8 mouse cellular contexts compared by ENCODE assay signal in the genomic region with DNA sequence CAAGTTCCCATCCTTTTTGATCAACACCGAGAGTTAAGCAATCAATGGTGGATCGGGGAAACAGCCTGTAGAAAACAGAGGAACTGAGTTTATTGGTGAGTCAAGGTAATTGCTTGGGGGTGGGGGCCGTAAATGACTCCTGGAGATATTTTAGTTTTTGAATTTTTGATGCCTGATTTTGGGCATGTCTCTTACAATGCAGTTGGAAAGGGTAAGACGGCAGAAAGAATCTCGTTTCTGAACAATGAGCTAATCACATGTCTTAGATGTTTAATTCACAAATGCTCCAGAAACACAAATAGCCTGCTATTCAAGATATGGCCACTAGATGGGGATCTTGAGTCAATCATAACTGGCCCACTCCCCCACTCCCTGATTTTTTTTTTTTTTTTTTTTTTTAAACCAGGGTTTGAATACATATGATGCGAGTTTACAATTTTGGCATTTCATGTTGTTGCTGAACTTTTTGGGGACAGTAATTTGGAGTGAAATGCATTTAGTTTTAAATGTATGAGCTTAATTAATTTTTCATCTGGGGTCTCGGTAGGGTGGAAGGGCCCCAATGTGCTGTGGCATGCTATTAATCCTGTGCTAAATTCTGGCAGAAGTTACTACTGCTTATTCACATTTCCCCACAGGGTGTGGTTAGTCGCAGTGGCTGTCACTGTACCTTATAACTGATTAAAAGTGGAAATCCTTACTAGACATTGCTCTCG. TPM values are rescaled to one million over a fixed set of nuclear protein-coding genes. Genes with fewer than 3 reads are reported as not detected.
DNase-seq lines count a peak whose midpoint lies in the region; ATAC-seq and TF ChIP-seq lines count a peak whose summit lies in the region.

No protein-coding gene starts in this region.

- no peaks in the 10 kb centered on the region for H3K36me3 ChIP-seq in forebrain, embryonic 15.5 days
- no peaks in the 10 kb centered on the region for H3K36me3 ChIP-seq in limb, embryonic 14.5 days (ENCODE audit: control insufficient read depth, insufficient read depth, low read length)
- H3K36me3 ChIP-seq in neural tube, embryonic 15.5 days, result no peaks in the 10 kb centered on the region

- no peaks in the 10 kb centered on the region for H3K27me3 ChIP-seq in forebrain, embryonic 15.5 days
- no peaks in the 10 kb centered on the region for H3K27me3 ChIP-seq in limb, embryonic 14.5 days (ENCODE audit: control insufficient read depth, insufficient read depth, low read length)
- H3K27me3 ChIP-seq in neural tube, embryonic 15.5 days (replicated peaks), result no peaks in the 10 kb centered on the region

- peak; percentile 60 to 65 for DNase-seq in right cerebral cortex, postnatal 10 days (ENCODE audit: low spot score in 2 of 2)
- no peak for DNase-seq in right cerebral cortex, postnatal 14 days
- DNase-seq in induced T-regulatory cell, adult 2 months (ENCODE audit: low read depth), result peak; percentile 57
- DNase-seq in limb, embryonic 14.5 days (ENCODE audit: low spot score), result peak; percentile 86

- no peaks in the 10 kb centered on the region for H3K9me3 ChIP-seq in forebrain, embryonic 15.5 days
- no peaks in the 10 kb centered on the region for H3K9me3 ChIP-seq in limb, embryonic 14.5 days (ENCODE audit: control insufficient read depth, low read length)
- H3K9me3 ChIP-seq in neural tube, embryonic 15.5 days (replicated peaks), result no peaks in the 10 kb centered on the region

- WGBS in forebrain, embryonic 15.5 days, result 31% methylated on average over 9 of the region's 9 CpGs
- WGBS in limb, embryonic 14.5 days, result 20% methylated on average over 9 of the region's 9 CpGs
- WGBS in neural tube, embryonic 15.5 days, result 25% methylated on average over 9 of the region's 9 CpGs

- ATAC-seq in forebrain, embryonic 15.5 days (replicated peaks), result peak; percentile 53
- peak; percentile 38; the same call in 1 of the 2 replicates for ATAC-seq in limb, embryonic 14.5 days (ENCODE audit: low FRiP score, low read depth)
- ATAC-seq in neural tube, embryonic 15.5 days (ENCODE audit: low FRiP score), result peak; percentile 56; the same call in 1 of the 2 replicates
- no peak for ATAC-seq in inflammation-experienced regulatory T-cells, adult 6 months

- no peak overlapping the region; the same call in 1 of the 2 replicates for H3K9ac ChIP-seq in forebrain, embryonic 15.5 days (replicated peaks)
- H3K9ac ChIP-seq in limb, embryonic 14.5 days (ENCODE audit: low read depth, low read length, severe bottlenecking), result 0 out of 2 replicates have a peak overlapping the region, but pooled peaks have one; percentile 21
- H3K9ac ChIP-seq in neural tube, embryonic 15.5 days (replicated peaks), result no peak overlapping the region

- H3K4me1 ChIP-seq in brown adipose tissue, adult 24 weeks (ENCODE audit: control insufficient read depth, insufficient read depth, insufficient read length, low read length), result no peaks in the 10 kb centered on the region
- peaks cover 32% of the 10 kb centered on the region for H3K4me1 ChIP-seq in forebrain, embryonic 15.5 days
- H3K4me1 ChIP-seq in limb, embryonic 14.5 days (ENCODE audit: control insufficient read depth, insufficient read depth, low read length), result peaks cover 15% of the 10 kb centered on the region
- peaks cover 16% of the 10 kb centered on the region for H3K4me1 ChIP-seq in neural tube, embryonic 15.5 days

- peak overlapping the region; percentile 25; the same call in 1 of the 2 replicates for H3K4me2 ChIP-seq in forebrain, embryonic 15.5 days (replicated peaks)
- H3K4me2 ChIP-seq in limb, embryonic 14.5 days (replicated peaks; ENCODE audit: low read depth, low read length, severe bottlenecking), result peak overlapping the region; percentile 42
- peak overlapping the region; percentile 39 for H3K4me2 ChIP-seq in neural tube, embryonic 15.5 days

- no peak for TF ChIP-seq POLR2A in limb, embryonic 14.5 days (IDR thresholded peaks at IDR 0.05; ENCODE audit: borderline replicate concordance, extremely low read depth, insufficient read depth, insufficient read length)

- peak overlapping the region; percentile 49 for H3K4me3 ChIP-seq in brown adipose tissue, adult 24 weeks (ENCODE audit: insufficient read depth, low read depth, low read length)
- H3K4me3 ChIP-seq in forebrain, embryonic 15.5 days, result no peak overlapping the region
- peak overlapping the region; percentile 16; the same call in 1 of the 2 replicates for H3K4me3 ChIP-seq in limb, embryonic 14.5 days (replicated peaks; ENCODE audit: low read length)
- H3K4me3 ChIP-seq in neural tube, embryonic 15.5 days (replicated peaks), result no peak overlapping the region

- H3K27ac ChIP-seq in brown adipose tissue, adult 24 weeks (replicated peaks; ENCODE audit: low read depth, low read length), result no peak overlapping the region
- 0 out of 2 replicates have a peak overlapping the region, but pooled peaks have one; percentile 17 for H3K27ac ChIP-seq in forebrain, embryonic 15.5 days (replicated peaks)
- H3K27ac ChIP-seq in limb, embryonic 14.5 days (replicated peaks; ENCODE audit: low read depth, low read length), result 0 out of 2 replicates have a peak overlapping the region, but pooled peaks have one; percentile 26
- no peak overlapping the region for H3K27ac ChIP-seq in neural tube, embryonic 15.5 days (replicated peaks)

RNA-seq across cellular contexts. Expression of gene 9330182O14Rik, which starts 32.6 kb away (rescaled TPM):
- not detected in 2 replicates for polyA plus RNA-seq in brown adipose tissue, adult 24 weeks (2012; ENCODE audit: insufficient read depth, insufficient read length, missing spikeins)
- polyA plus RNA-seq in forebrain, embryonic 15.5 days (2015; fragmentation: Nextera tagmentation; extraction: Ambion mirVana), result not detected in 2 replicates
- polyA plus RNA-seq in limb, embryonic 14.5 days (2012; rRNA removed), result not detected in 2 replicates
- polyA plus RNA-seq in limb, embryonic 14.5 days (2014; fragmentation: Nextera tagmentation; extraction: Ambion mirVana), result not detected in 2 replicates
- polyA plus RNA-seq in neural tube, embryonic 15.5 days (2015; fragmentation: Nextera tagmentation; extraction: Ambion mirVana), result not detected in 2 replicates
- not detected for polyA plus RNA-seq in inflammation-experienced regulatory T-cells, adult 6 months (2017; shearing (Covaris generic))

Comparison
In these comparisons a context has a peak if more than half of its experiments do, and no peak if none do; other contexts are left out.
1. H3K27ac ChIP-seq: peak in forebrain, embryonic 15.5 days (single experiment) and limb, embryonic 14.5 days (single experiment); none in brown adipose tissue, adult 24 weeks (single experiment) and neural tube, embryonic 15.5 days (single experiment).
2. H3K4me3 ChIP-seq: peak in brown adipose tissue, adult 24 weeks (single experiment) and limb, embryonic 14.5 days (single experiment); none in forebrain, embryonic 15.5 days (single experiment) and neural tube, embryonic 15.5 days (single experiment).
3. Peak in every context shown above with its lines, with median percentiles within 50 percentile points of each other: H3K4me2 ChIP-seq.